Mouse (Mus musculus) brain, embryonic 14.5 days (tissue): ENCODE data around the gene Ap1b1.

Source experiments
- CTCF ChIP-seq: fragments of 200-500 bp; IDR thresholded peaks from 2 replicates; pipeline ENCODE4 v1.5.1; 2012; ENCODE audit warnings: inconsistent platforms, mild to moderate bottlenecking, moderate library complexity, borderline replicate concordance; ENCODE audit not compliant: insufficient read depth, insufficient read length; ENCODE audit errors: extremely low read depth
- POLR2A ChIP-seq: fragments of 200-500 bp; IDR thresholded peaks from 2 replicates; pipeline ENCODE4 v1.6.1; 2012; ENCODE audit warnings: mild to moderate bottlenecking, inconsistent platforms, borderline replicate concordance; ENCODE audit not compliant: poor library complexity, insufficient read depth, insufficient read length, severe bottlenecking; ENCODE audit errors: extremely low read depth

DNA sequence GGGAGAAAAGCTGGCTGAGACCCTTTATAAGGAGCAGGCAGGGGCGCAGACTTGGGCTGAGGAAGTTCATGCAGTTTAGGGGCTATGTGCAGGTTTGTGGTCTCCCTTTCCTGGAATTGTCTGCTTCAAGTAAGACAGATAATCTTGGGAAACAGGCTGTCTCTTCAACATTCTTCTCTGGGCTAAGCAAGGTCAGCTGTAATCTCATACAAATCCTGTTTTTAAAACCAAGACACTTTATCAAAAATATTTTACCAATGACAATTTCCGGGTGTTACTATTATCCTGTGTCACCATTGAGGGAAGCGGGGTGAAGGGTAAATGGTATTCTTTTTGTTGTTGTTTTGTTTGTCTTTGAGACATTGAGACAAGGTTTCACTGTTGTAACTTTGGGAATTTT is 1.8 kb upstream of the Ap1b1 start:
- no peak for TF ChIP-seq CTCF
- no peak for TF ChIP-seq POLR2A
